Mouse (Mus musculus) MEL (cell line): ENCODE results near the gene Asna1.

Experiments used
- CHD1 ChIP-seq: IDR thresholded peaks from 2 replicates; pipeline ENCODE4 v1.6.1; 2012; ENCODE audit warnings: low read depth, mild to moderate bottlenecking, inconsistent platforms, low read length, improper control_type of control experiment
- CHD2 ChIP-seq: IDR thresholded peaks from 2 replicates; pipeline ENCODE4 v1.6.1; 2011; ENCODE audit warnings: low read length, improper control_type of control experiment
- CTCF ChIP-seq, 3 experiments: IDR thresholded peaks in 2 of 3; conservative IDR thresholded peaks in 1 of 3; 2 replicates each; pipeline ENCODE4 v1.5.1; 2011 to 2012; ENCODE audit warnings: low read length in 3 of 3, low read depth in 2 of 3, mild to moderate bottlenecking in 2 of 3, improper control_type of control experiment in 1 of 3, inconsistent platforms in 1 of 3, mixed read lengths in 1 of 3, moderate library complexity in 1 of 3; ENCODE audit not compliant: control insufficient read depth in 1 of 3, insufficient read depth in 1 of 3, poor library complexity in 1 of 3, severe bottlenecking in 1 of 3
- GATA1 ChIP-seq: IDR thresholded peaks from 2 replicates; pipeline ENCODE4 v1.6.1; 2011; ENCODE audit warnings: low read depth, low read length, improper control_type of control experiment
- KAT2A ChIP-seq: conservative IDR thresholded peaks from 2 replicates; pipeline ENCODE4 v1.6.1; 2012; ENCODE audit warnings: low read depth, low read length, improper control_type of control experiment, inconsistent platforms
- TAL1 ChIP-seq: IDR thresholded peaks from 2 replicates; pipeline ENCODE4 v1.6.1; 2012; ENCODE audit warnings: mild to moderate bottlenecking, inconsistent platforms, low read length, moderate library complexity, mixed read lengths
- TBP ChIP-seq: IDR thresholded peaks from 2 replicates; pipeline ENCODE4 v1.8.0; 2011; ENCODE audit warnings: low read depth, low read length, improper control_type of control experiment
- ZC3H11A ChIP-seq: IDR thresholded peaks from 2 replicates; pipeline ENCODE4 v1.6.1; 2012; ENCODE audit warnings: low read depth, mild to moderate bottlenecking, inconsistent platforms, low read length, improper control_type of control experiment
- ZKSCAN1 ChIP-seq: IDR thresholded peaks from 2 replicates; pipeline ENCODE4 v1.6.1; 2012; ENCODE audit warnings: low read depth, mild to moderate bottlenecking, inconsistent platforms, low read length, improper control_type of control experiment, moderate library complexity
- ZNF384 ChIP-seq: IDR thresholded peaks from 2 replicates; pipeline ENCODE4 v1.6.1; 2012; ENCODE audit warnings: low read depth, mild to moderate bottlenecking, inconsistent platforms, low read length, improper control_type of control experiment

- TF ChIP-seq ZNF384 (peak; percentile 42), TAL1 (no peak), CTCF (IDR thresholded peaks at IDR 0.05 in 2 of 3, conservative IDR thresholded peaks at IDR 0.05 in 1 of 3; ENCODE audit: control insufficient read depth in 1 of 3, insufficient read depth in 1 of 3, low read depth in 2 of 3, low read length in 3 of 3, poor library complexity in 1 of 3, severe bottlenecking in 1 of 3) (no peak), KAT2A (no peak), ZKSCAN1 (no peak), GATA1 (no peak), CHD2 (no peak), CHD1 (no peak), ZC3H11A (no peak), TBP (no peak)
Measured at GRCm38 (mm10) chr8:84974543-84975142, 50.4 kb downstream of the Asna1 start.
